Mouse (Mus musculus): ENCODE measurements at regions not wholly inside any gene's neighbourhood (a gene's known extent, or its start where the extent isn't known, plus 50 kb on each side); places are given as distances from the start of the nearest gene placed in this dataset.

DNA sequence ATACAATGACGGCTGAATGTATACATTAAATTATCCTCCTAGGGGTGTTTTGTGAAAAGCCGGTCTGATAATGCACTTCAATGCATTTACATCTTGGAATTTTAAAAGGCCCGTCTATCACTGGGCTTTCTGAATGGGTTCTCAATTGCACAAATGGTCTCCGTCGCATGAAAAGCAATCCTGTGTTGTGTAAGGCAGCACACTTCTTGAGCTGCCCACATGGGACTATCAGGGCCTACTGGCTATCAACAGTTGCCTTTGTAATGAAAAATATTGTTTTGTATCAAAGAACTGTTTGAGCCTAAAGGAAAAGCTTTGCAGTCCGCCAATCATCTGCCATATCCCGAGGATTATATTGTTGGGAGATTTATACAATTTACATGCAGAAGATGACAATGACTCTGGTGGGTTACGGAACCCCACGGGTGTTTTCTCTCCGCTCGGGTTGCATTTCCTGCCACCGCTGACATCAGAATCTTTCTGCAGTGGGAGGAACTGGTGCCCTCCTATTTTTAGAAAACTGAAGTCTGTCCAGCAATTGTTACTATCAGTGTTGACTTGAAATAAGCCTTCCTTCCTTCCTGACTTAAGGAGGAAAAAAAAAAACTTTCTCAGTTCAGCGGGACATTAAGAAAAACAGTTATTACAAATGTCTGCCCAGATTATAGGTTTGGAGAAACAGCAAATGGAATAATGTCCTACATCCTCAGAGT, 118.7 kb downstream of the Tmem26 start:
- DNase-seq: no peak

GRCm38 (mm10) chr10:68844066-68844465, 120.6 kb downstream of the Tmem26 start:
- DNase-seq: no peak

GRCm38 (mm10) chr10:68844596-68844995, 121.2 kb downstream of the Tmem26 start:
- no peak for DNase-seq

GRCm38 (mm10) chr10:68851153-68851552, 127.7 kb downstream of the Tmem26 start:
- no peak for DNase-seq

DNA sequence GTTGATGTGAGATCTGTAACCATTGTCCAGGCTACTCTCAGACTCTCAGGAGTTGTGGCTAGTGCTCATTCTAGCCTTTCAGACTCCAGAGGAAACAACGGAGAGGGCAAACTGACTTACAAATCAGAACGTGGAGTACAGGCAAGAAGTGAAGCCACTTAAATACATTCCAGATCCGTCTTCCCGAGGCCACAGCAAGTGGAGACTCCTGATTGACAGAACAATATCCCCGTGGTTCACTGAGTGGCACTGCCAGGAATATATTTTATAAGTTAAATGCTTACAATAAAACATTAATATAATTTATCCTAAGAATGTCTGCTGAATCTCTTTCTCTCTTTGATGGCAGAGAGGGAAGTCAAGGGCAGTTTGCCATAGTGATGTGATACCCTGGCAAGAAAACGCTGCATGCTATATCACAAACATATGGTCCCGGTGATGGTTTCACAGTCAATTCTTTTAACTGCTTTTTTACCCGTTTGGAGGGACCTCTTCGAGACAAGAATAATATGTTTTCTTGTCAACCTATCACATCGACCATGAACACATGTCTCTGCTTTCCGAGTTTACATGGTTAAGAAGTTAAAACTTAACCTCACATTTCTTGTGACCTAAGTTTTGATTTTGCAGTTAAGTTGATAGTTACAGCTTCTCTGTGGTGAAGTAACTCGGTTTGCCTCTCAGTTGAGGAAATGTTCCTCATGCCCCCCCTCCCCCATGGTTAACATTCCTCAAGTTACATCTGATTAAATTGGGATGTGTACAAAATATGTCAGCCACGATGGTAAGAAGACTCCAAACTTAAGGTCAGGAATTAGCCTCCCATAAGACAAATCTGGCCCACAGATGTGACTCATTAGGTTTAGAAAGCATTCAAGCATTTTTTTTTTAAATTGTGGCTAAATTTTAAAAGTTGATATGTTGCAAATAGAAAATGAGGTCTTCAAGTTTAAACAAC, 132.8 kb downstream of the Tmem26 start:
- DNase-seq: no peak

DNA sequence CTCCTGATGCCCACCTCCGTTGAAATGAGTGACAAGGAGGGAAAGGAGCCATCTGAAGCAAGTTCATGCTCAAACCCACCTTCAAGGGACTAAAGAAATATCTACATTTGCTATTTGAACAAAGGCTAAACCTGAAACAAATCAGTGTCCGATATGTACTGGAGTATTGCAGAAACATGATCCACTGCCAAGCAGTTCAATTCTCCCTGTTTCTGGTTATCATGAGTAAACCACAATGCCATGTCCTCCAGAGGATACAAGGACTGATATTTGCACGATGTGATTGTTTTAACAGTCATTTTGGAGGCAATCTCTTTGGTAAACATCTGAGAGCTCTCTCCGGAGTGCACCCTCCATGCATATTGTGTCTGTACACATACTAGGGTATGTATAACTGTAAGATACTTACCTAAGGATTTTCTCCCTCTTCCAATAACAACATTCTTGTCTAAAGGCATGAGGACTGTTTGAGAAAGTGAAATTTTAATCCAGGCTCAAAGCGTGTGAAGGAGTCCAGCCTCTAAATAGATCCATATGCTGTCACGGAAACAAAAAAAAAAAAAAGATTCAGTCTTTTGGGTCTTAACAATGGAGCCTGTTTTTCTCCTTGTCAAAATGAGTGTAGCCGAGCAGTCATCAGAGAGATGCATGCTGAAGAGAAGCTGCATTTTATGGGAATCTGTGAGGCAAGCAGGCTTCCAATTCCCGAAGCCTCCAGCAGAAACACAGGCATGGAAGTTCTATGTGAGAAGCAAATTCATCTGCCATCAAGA, 141.3 kb downstream of the Tmem26 start:
- no peak for DNase-seq

GRCm38 (mm10) chr10:68865776-68866175, 142.3 kb downstream of the Tmem26 start:
- no peak for DNase-seq

DNA sequence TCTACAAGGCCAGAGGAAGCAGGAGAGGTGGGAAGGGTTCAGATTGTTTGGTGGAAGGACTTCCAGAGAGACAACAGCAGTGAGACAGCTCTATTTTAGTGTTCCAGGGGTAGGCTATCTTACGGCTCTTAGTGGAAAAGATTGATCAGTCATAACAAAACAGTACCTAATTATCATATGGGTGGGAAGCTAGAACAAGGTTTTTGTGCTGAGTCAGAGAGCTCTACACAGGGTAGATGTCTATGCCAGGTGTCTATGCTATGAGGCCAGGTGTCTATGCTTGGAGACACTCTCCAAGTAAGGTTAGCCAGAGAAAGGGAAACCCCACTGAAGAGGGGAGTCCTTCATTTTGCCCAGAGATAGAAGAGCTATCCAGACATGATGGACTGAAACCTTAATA, 143.9 kb downstream of the Tmem26 start:
- DNase-seq: no peak

DNA sequence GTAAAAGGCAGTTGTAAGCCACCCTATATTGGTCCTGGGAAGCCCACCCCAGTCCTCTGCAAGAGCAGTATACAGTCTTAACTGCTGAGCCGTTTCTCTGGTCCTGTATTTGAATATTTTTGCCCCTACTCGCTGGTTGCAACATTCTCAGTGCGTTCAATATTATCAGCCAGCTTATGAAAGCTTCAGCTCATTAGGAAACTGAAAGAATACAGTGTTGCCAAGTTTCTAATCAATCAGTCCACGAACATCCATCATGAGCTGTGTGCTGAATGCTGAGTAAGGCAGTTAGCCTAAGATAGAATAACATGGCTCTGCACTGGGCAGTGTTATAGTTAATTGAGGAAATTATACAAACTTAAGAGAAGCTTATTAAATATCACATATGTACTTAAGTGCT, 148.7 kb downstream of the Tmem26 start:
- no peak for DNase-seq

- DNase-seq: no peak
These were observed 152.2 kb downstream of the Tmem26 start for GRCm38 (mm10) chr10:68875641-68876040.

DNA sequence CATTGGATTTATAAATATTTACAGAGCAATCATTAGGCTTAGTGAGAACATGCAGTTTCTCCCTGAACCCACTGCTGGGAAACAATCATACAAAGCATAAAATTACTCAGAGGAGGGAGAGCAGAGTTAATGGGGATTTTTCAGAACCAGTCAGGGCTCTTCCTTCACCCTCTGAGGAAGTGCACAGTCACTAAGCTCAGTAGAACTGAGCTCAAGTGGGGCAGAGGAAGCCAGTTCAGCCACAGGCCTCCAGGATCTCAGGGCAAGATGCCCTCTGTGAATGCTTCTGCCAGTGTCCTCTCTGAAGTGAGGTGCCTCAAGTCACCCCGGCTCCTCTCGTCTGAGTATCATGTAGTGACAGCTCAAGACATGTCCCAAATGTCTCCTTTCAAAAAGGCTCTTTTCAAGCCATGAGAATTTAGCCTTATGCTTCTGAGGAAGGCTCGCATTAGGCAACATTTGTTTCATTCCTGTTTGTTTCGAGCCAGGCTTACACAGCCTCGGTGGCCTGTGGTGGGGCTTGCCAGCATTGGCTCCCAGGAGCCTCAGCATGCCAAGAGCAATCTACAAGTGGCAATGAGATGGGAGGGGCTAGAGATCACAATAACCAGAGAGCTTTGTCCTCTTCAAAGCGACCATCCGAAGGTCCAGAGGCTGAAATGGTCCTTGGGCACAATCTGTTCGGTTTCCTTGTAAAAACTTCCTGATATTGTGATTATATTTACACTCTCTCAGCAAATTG, 169.8 kb downstream of the Tmem26 start:
- peak; percentile 17 to 20 for DNase-seq

- no peak for DNase-seq
These were observed 170.7 kb downstream of the Tmem26 start for GRCm38 (mm10) chr10:68894121-68894520.

DNA sequence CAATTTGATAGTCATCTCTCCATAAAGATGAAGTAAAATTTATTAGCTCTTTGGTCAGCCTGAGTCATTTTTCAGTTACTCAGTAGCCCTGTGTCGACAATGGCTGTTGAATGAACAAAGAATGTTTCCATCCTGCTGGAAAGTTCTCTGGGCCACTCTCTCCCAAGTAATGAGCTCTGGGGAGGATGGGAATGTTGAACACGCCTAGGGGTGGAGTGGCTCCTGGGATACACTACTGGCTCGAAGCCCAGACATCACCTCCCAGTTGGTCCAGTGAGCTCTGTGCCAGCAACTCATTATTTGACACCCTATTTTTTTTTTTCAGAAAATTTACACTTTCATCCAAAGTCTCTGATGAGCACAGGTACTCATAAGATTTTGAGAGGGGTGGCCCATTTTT, 174.1 kb downstream of the Tmem26 start:
- no peak for DNase-seq

GRCm38 (mm10) chr10:68901168-68901567, 177.7 kb downstream of the Tmem26 start:
- no peak for DNase-seq

DNA sequence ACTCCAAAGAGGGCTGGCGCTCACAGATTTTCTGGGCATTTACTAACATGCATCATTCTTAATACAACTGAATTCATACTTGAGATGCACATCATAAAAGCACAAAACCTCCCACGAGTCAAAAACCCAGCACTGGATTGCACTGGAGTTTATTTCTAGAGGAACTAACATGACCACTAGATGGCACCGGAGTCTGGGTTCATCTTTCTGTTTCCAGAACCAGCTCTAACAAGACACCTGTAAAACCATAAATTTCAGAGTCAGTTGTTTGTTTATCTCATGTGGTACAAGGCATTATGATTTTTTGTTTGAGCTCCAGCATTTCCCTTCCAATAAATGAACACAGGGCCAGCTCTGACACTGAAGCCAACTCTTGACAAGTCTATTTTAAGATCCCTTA, 179.2 kb downstream of the Tmem26 start:
- peak; percentile 76 to 80 for DNase-seq

DNA sequence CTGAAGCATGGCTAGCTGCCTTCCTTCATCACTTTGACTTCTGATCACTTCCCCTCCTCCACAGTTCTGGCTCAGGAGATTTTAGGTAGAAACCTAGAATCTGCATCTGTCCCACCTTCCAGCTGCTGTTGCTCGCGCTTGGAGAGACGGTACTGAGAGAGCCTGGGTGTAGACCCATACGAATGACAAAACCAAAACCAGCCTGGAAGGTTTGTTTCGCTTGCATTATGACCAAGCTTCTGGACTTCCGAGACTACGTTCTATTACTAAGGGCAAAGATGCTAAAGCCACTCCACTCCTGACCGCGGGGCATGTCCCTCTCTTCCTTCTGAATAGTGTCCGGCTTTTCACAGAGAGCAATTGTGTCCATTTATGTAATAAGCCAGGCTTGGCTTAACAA, 180.9 kb downstream of the Tmem26 start:
- no peak for DNase-seq

GRCm38 (mm10) chr10:68908236-68908635, 184.8 kb downstream of the Tmem26 start:
- DNase-seq: peak; percentile 82 to 91

- DNase-seq: no peak
These were observed 185.6 kb downstream of the Tmem26 start for GRCm38 (mm10) chr10:68909018-68909417.

- DNase-seq: no peak
These were observed 192.7 kb downstream of the Tmem26 start for GRCm38 (mm10) chr10:68916147-68916546.

GRCm38 (mm10) chr10:68935843-68936242, 212.4 kb downstream of the Tmem26 start:
- no peak for DNase-seq

DNA sequence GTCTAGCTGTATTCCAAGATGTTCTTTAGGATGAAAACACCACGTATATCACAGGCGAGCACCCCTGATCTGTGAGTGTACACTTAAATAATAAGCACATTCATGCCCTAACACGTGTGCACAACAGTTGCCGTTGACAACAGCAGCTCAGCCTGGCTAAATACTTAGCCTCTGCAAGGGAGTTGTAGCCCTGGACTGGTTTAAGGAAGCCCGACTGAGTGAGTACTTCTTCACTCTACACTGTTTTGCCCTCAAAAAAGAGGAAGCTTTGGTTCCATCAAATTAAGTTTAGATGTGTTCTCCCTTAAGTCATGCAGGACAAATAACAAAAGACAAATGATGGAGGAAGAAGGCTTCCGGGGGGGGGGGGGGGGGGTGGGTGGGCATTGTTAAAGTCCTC, 208.0 kb upstream of the Rhobtb1 start:
- DNase-seq: no peak

GRCm38 (mm10) chr10:68956539-68956938, 194.7 kb upstream of the Rhobtb1 start:
- DNase-seq: peak; percentile 15 to 18
